Mouse (Mus musculus) T-cell, adult 2 months (primary cell): Measurements from ENCODE around the gene Olfr669.
"Not testable (repeated sequence)": the region's sequence is repeated elsewhere in the genome, so short reads cannot be mapped to it uniquely, and the experiment has no call there.

Source experiments
- DNase-seq: peaks from one replicate; pipeline ENCODE4 v3.0.0; 2022; ENCODE audit warnings: low spot score

The Olfr669 gene

DNA sequence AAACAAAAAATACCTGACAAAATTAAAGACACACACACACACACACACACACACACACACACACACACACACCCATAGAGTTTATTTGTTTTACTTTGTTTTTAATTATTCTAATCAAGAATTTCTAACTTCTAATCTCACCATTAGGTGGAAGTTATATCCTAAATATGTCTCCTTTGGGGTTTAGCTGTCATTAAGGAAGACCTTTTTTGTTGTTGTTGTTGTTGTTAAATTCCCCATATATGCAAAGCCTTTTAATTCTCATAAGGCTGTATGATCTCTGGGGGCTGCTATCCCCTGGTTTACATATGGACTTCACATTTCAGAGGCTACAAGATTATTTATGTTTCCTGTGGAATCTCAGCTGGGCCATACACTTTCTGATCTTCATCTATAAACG, at the start of gene Olfr669:
Gene Olfr669, plus strand, starts transcription at position 301 of the 400 bp plus-strand sequence.
- no peak for DNase-seq

DNA sequence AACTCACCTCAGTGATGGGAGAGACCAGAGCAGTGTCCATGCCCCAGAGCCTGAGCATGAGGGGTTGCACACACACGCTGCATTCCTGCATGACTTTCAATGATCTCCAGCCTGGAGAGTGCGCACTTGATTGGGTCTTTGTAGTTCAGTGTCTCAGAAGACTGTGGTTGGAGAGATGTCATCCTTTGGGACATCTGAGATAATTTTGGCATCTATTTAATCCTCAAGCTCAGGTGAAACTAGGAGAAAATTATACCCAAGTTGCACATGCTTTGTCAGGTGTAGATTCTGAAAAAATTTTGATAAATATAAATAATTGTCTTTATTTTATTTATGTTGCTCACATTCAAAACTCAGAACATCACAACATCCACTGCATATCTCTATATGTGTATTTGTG, 38.2 kb upstream of the Olfr669 start, which contains the start of gene Olfr666:
Gene Olfr666, minus strand, starts transcription at position 101 of the 400 bp plus-strand sequence.
- DNase-seq: no peak

DNA sequence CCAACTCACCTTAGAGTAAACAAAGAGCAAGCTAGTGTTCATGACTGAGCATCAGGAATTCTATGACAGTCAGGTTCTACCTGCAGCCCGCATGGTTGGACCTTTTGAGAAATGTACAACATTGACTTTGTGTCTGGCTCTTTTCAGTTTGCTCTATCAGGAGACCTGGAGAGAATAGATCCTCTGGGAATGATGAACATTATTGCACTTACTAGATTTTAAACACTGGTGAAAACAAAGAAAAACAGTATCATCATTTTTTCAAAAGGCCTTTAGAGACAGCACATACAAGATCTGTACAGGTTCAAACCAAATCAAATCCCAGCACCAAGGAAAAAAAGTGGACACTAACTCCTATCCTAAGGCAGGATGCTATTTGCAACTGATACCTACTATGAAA, 12.7 kb upstream of the Olfr669 start, which contains the start of gene Olfr667:
Gene Olfr667, minus strand, starts transcription at position 101 of the 400 bp plus-strand sequence.
- no peak for DNase-seq

DNA sequence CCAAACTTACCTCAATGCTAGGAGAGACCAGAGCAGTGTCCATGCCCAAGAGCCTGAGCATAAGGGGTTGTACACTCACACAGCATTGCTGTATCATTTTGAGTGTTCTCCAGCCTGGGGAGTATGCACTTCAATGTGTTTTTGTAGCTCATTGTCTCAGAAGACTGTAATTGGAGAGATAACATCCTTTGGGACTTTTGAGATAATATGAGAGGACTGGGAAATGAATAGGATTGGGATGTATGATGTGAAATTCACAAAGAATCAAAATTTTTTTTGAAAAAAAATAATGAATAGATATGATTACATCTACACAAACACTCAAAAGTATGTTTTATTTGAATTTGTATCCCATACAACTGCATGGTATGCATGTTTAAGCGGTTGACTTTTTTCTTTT, 6.1 kb upstream of the Olfr669 start, which contains the start of gene Olfr668:
Gene Olfr668, minus strand, starts transcription at position 101 of the 400 bp plus-strand sequence.
- DNase-seq: no peak

DNA sequence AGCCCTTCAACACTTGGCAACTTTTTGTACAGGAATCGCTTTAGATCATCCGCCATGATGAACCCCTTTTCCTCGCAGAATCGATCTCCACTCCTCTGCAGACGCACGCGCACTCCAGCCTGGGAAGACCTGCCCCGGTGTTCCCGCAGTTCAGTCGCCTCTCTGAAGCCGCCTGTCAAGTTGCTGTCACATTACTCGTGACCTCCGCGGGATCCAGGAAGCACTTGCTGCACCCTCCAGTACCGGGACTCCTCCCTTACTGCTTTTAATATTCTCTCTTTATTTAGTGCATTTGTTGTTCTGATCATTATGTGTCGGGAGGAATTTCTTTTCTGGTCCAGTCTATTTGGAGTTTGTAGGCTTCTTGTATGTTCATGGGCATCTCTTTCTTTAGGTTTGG, 16.2 kb downstream of the Olfr669 start:
- DNase-seq: not testable (repeated sequence)

DNA sequence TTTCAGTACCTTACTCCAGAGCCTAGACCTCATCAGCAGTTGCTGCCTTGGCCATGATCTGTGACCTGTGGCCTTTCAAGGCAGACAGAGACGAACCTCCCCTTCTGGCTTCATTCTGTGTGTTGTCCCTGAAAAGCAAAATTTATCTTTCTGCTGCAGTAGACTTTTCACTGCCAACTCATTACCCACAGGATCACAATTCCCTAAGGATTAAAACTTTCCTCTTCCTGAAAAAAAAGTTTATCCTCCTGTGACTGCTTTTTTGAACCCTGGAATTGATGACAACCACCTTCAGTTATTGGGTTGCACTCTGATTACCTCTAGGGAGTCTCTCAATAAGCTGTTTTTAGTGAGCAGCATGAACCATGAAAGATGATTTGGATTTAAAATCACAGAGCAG, 28.5 kb downstream of the Olfr669 start, which contains the start of gene Olfr670:
Gene Olfr670, minus strand, starts transcription at position 101 of the 400 bp plus-strand sequence.
- no peak for DNase-seq

DNA sequence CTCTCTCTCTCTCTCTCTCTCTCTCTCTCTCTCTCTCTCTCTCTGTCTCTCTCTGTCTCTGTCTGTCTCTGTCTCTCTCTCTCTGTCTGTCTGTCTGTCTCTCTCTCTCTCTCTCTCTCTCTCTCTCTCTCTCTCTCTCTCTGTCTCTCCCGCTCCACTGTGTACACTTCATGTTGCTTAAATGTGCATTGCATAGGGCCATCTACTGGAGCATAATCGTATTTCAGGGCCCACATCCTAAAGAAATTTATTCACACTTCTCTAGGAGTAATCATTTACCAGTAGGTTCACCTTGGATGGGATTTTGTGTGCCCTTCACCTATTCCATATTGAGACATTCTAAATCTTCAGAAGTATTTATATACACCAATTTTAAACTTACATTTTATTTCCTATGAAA, 38.5 kb downstream of the Olfr669 start:
- DNase-seq: not testable (repeated sequence)

DNA sequence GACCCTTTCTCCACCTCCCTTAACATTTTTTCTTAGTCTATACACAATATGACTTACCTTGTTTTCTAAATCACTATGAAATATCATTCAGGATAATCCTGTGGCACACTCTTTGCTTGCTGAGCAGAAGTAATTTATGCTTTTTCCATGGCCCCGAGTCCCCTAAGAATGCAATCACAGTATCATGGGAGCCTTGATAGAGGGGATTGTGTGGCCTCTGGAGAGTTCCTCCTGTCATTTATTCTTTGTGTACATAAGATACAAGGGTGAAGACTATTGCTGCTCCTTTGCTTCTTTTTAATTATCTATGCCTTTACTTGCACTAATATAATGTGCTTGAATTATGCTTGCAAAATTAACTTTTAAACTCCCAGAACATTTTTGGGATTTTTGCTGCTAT, 45.0 kb downstream of the Olfr669 start, which contains the start of gene Olfr671:
Gene Olfr671, minus strand, starts transcription at position 101 of the 400 bp plus-strand sequence.
- DNase-seq: no peak
